Mouse (Mus musculus) urinary bladder, adult 18-20 months (tissue): ENCODE measurements around the gene Pcgf2.
"Not testable (repeated sequence)": the region's sequence is repeated elsewhere in the genome, so short reads cannot be mapped to it uniquely, and the experiment has no call there.

Source experiments
- DNase-seq, 2 experiments: peaks; one replicate each; pipeline ENCODE4 v3.0.0; 2022; ENCODE audit warnings: low spot score in 2 of 2, mixed read lengths in 2 of 2

The Pcgf2 gene

GRCm38 (mm10) chr11:97668160-97668559, 32.1 kb downstream of the Pcgf2 start:
- DNase-seq, result no peak

GRCm38 (mm10) chr11:97666794-97667193, 33.5 kb downstream of the Pcgf2 start:
- no peak for DNase-seq

- no peak for DNase-seq
These were observed 34.1 kb downstream of the Pcgf2 start for GRCm38 (mm10) chr11:97666221-97666620.

- DNase-seq, result no peak
These were observed 34.9 kb downstream of the Pcgf2 start for GRCm38 (mm10) chr11:97665431-97665830.

GRCm38 (mm10) chr11:97664771-97665240, 35.5 kb downstream of the Pcgf2 start:
- no peak for DNase-seq

- no peak for DNase-seq
These were observed 36.0 kb downstream of the Pcgf2 start for GRCm38 (mm10) chr11:97664339-97664665.

- DNase-seq, result peak in 1 of 2 experiments; percentile 48
These were observed 36.6 kb downstream of the Pcgf2 start for GRCm38 (mm10) chr11:97663528-97664338.

- peak; percentile 58 to 64 for DNase-seq
These were observed 37.3 kb downstream of the Pcgf2 start, which contains the start of gene Mllt6 for GRCm38 (mm10) chr11:97662893-97663527. TSS of gene Mllt6 (plus strand) at chr11:97663414.

- DNase-seq, result peak in 1 of 2 experiments; percentile 59
These were observed 37.9 kb downstream of the Pcgf2 start for GRCm38 (mm10) chr11:97662207-97662892.

GRCm38 (mm10) chr11:97661648-97662133, 38.6 kb downstream of the Pcgf2 start:
- DNase-seq, result peak; percentile 76 to 78

- DNase-seq, result no peak
These were observed 39.3 kb downstream of the Pcgf2 start for GRCm38 (mm10) chr11:97660734-97661647.

- DNase-seq, result peak; percentile 62 to 75
These were observed 40.1 kb downstream of the Pcgf2 start for GRCm38 (mm10) chr11:97659990-97660714.

GRCm38 (mm10) chr11:97659267-97659989, 40.9 kb downstream of the Pcgf2 start:
- peak in 1 of 2 experiments; percentile 34 for DNase-seq

GRCm38 (mm10) chr11:97658751-97659266, 41.5 kb downstream of the Pcgf2 start:
- DNase-seq, result no peak

GRCm38 (mm10) chr11:97657967-97658366, 42.3 kb downstream of the Pcgf2 start:
- DNase-seq, result not testable (repeated sequence)

GRCm38 (mm10) chr11:97657184-97657945, 42.9 kb downstream of the Pcgf2 start:
- no peak for DNase-seq

- no peak for DNase-seq
These were observed 43.9 kb downstream of the Pcgf2 start for GRCm38 (mm10) chr11:97656269-97656971.

GRCm38 (mm10) chr11:97654210-97654609, 46.1 kb downstream of the Pcgf2 start:
- no peak for DNase-seq
